Mouse (Mus musculus) left cerebral cortex, postnatal 10 days (tissue): Measurements from ENCODE around the gene Tsc22d3. TPM values are rescaled to one million over a fixed set of nuclear protein-coding genes. Genes with fewer than 3 reads are reported as not detected.
"Not testable (repeated sequence)": the region's sequence is repeated elsewhere in the genome, so short reads cannot be mapped to it uniquely, and the experiment has no call there.

ENCODE experiments used
- DNase-seq, 2 experiments: peaks; one replicate each; pipeline ENCODE4 v3.0.0; 2021 to 2022; ENCODE audit warnings: low spot score in 2 of 2, mixed read lengths in 1 of 2; ENCODE audit errors: extremely low spot score in 1 of 2
- intact Hi-C: fragments of 180-260 bp; cut with DNase I; formaldehyde crosslinking; loops from one replicate; pipeline ENCODE4 v1.15.1; 2025
- total RNA-seq, 2 experiments: library from RNA; stranded (reverse); gene quantifications; 2 replicates each; pipeline ENCODE4 v1.2.3; 2021

Tsc22d3 gene
- total RNA-seq, 2 experiments from 2014 or later: 59.2 to 91.3 TPM

- DNase-seq: no peak
- intact Hi-C loops: no loop called here
Measured at GRCm38 (mm10) chrX:140572702-140573338, 27.6 kb downstream of the Tsc22d3 start.

DNA sequence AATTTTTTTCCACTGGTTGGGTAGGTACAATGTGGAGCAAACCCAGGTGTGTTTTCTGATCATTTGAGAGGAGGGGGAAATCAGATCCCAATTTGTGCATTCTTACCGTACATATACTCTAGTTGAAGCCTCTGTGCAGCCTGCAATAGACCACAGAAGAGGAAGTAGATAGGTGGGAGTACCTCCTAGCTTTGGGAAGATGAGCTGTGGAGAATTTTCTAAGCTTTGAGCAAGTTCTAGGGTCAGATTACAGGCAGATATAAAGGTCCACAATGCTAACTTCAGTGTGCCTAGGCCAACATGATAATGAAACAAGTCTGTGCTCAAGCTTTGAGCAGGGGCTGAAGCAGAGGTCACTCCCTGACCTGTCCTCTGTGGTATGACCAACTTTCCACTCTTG lies 30.9 kb downstream of the Tsc22d3 start:
- DNase-seq: no peak
- intact Hi-C loops: no loop called here

GRCm38 (mm10) chrX:140567711-140568407 lies 32.6 kb downstream of the Tsc22d3 start:
- DNase-seq: peak in 1 of 2 experiments; percentile 19
- intact Hi-C loops: no loop called here

DNA sequence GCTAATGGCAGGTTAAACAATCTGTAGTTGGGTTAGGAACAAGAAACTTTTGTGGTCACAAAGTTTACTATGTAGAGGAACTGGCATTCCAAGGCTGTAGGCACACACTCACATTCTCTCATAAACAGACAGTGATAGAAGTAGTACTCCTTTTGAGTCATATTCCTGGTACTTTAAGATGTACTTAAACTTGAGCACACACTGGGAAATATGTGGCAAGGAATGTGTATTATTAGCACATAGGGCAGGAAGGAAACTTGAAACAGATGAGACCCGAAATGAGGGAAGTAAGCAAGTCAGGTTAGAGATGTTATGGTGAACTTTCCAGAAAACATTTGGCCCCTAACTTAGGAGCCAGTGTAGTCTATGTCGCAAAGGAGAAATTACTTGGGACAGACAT lies 34.7 kb downstream of the Tsc22d3 start:
- DNase-seq: no peak
- intact Hi-C loops: no loop called here

- DNase-seq: peak in 1 of 2 experiments; percentile 5
- intact Hi-C loops: no loop called here
Measured at GRCm38 (mm10) chrX:140565212-140565611, 35.2 kb downstream of the Tsc22d3 start.

GRCm38 (mm10) chrX:140564777-140565176 lies 35.7 kb downstream of the Tsc22d3 start:
- DNase-seq: no peak
- intact Hi-C loops: no loop called here

- intact Hi-C loops: no loop called here
Measured at GRCm38 (mm10) chrX:140558176-140558844, 42.1 kb downstream of the Tsc22d3 start.

DNA sequence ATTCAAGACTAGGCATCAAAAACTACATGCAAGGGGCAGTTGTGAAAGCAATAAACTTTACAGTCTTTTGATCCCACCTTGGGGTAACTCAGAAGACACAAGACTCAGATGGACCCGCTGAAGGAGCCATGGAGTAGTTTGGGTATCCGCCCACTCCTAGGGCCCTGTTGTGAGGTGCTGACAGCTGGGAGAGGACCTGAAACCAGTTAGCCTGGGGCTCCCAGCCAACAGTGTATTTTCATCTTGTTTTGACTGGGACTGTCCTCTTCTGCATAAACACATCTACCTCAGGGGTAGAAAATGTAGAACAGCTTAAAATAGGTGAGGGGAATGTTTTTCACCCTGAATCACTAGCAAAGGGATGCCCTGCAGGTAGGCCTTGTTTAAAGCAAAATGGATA lies 44.5 kb downstream of the Tsc22d3 start:
- intact Hi-C loops: no loop called here

More at GRCm38 (mm10) chrX:140558176-140558844, 42.1 kb downstream of the Tsc22d3 start:
- DNase-seq: peak in 1 of 2 experiments; percentile 54

GRCm38 (mm10) chrX:140555423-140555822 lies 45.0 kb downstream of the Tsc22d3 start:
- no peak for DNase-seq
- intact Hi-C loops: no loop called here

More for the DNA sequence above, 44.5 kb downstream of the Tsc22d3 start:
- DNase-seq: no peak

DNA sequence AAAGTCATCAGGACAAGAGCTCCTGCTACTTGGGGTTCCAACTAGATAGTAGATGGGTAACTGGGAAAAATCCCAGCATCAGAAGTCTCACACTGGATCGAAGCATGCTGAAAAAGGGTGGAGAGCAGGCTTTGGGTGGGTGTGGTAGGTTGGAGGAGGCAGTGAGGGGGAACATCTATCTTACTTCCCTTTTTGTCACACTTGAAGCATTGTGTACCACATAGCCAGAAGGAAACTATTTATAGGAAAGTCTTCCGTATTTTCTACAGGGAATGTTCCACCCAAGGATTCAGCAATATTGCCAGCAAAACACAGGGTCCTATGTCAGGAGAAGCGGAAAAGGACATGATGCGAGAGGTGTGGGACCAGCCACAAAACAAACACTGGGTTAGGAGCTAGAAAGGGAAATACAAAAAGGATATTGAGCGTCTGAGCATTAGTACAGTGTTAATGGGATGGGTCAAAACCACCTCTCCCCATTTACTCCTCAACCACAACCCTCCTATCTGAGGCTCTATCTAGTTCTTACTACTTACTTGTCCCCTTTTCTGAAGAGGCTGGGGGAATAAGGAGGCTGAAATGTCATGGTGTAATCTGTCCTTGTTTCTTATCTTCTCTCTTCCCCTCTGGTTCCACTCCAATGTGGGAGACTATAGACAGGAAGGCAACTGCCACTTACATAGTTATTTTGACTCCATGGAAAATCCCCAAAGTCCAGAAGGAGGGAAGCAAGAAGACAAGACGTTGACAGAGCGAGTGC lies 52.6 kb downstream of the Tsc22d3 start:
- no peak for DNase-seq
- intact Hi-C loops: no loop called here

- intact Hi-C loops: loop anchor here (5.0 kb wide), 1 partner anchor 42 kb away; no protein-coding TSS in a partner anchor
- DNase-seq: peak; percentile 53 to 59
Measured at GRCm38 (mm10) chrX:140544737-140545136, 55.7 kb downstream of the Tsc22d3 start.

DNA sequence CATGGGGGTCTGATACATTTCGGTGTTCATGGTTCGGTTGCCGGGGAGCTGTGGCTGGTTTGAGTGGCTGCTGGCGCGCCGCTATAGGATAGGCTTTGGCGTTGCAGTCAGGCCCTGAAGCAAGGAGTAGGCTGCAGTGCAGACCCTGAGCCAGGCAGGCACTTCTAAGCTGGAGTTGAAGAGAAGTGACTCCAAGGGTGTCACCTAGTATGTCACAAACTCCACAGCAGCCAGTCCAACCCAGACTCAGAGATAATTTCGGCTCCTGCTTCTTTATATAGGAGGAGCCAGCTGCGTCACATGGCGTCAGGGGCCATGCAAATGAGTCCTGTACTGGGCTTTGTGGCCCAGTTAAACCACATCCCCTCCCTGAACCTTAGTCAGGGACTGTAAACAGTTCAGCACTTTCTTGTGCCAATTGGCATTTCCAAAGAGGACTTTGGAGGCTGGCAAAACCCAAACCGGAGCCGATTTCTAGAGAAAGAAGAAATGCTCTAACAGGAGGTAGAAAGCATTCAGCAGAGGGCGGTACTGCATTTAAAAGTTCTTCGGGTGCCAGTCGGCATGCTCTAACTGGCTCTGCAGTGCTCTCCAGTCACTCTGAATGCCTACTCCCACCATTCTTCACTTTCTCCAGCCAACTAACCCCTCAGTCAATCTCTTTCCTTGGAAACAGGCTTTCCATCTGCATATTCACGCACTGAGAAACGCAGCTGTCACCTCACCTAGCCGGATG lies 57.4 kb downstream of the Tsc22d3 start:
- peak; percentile 65 to 68 for DNase-seq
- intact Hi-C loops: loop anchor here (5.0 kb wide), 1 partner anchor 41 kb away; no protein-coding TSS in a partner anchor

DNA sequence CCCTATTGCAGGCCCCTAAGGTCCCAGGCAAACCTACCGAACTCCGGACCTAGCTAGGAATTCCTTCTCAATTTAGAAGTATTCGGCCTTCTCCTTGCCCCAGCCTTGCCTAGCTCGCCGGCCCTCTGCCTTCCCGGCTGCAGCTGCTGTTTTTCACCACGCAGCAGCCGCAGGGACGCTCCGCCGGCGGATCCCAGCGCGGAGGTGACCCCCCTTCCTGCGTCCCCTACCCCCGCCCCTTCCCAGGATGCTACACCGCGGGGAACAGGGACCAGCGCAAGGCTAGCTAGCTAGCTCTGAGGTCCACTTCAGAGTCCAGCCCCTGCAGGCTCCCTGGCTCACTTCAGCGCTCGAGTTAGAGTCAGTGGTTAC lies 58.0 kb downstream of the Tsc22d3 start:
- intact Hi-C loops: loop anchor here (5.0 kb wide), 1 partner anchor 40 kb away; no protein-coding TSS in a partner anchor
- peak in 1 of 2 experiments; percentile 73 for DNase-seq

- DNase-seq: peak in 1 of 2 experiments; percentile 47
- intact Hi-C loops: loop anchor here (5.0 kb wide), 1 partner anchor 40 kb away; no protein-coding TSS in a partner anchor
Measured at GRCm38 (mm10) chrX:140541711-140542473, 58.6 kb downstream of the Tsc22d3 start.

GRCm38 (mm10) chrX:140540500-140541114 lies 59.9 kb downstream of the Tsc22d3 start:
- intact Hi-C loops: loop anchor here (5.0 kb wide), 1 partner anchor 38 kb away; no protein-coding TSS in a partner anchor
- peak in 1 of 2 experiments; percentile 26 for DNase-seq

DNA sequence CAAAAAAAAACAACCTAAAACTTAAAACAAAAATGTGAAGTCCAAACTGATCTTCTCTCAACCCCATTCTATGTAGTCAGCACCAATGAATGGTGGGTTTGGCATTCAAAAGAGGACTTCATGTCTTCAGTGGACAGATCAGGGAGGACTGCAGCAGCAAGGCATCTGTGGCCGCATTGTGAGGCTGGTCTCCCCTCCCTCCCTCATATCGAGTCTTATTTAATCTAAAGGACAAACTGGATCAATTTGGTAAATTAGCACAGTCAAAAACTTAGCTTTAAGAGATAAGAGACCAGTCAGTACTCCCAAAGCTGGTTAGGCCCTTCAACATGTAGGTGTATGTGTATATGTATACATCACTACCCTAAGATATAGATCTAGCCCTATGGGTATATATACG lies 60.6 kb downstream of the Tsc22d3 start:
- not testable (repeated sequence) for DNase-seq
- intact Hi-C loops: loop anchor here (5.0 kb wide), 1 partner anchor 38 kb away; no protein-coding TSS in a partner anchor

DNA sequence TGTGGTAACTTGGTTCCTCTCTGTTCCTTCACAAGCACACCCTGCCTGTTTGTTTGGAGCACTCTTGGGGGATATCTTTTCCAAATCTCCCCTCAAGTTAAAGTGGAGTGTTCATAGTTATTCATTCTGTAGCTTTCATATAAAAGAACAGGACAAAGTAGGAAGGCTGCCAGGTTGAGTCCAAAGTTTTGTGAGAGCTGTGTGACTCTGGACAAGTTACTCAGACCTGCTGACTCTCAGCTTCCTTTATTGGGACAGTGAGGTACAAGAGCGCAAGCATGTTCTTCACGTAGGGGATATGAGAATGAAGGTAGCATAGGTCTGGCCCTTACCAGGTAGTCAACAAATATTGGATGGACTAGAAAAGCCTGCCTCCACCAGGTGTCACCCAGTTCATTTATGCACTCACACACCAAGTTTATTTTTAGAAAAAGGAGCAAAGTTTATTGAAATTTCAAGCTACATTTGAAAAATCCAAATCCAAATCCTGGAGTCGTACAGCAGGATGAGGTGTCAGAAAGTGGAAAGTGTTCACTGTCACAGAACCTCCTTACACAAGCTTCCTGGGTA lies 61.3 kb downstream of the Tsc22d3 start:
- no peak for DNase-seq
- intact Hi-C loops: no loop called here
